ENCODE assay signal across 6 mouse cellular contexts in the genomic region with DNA sequence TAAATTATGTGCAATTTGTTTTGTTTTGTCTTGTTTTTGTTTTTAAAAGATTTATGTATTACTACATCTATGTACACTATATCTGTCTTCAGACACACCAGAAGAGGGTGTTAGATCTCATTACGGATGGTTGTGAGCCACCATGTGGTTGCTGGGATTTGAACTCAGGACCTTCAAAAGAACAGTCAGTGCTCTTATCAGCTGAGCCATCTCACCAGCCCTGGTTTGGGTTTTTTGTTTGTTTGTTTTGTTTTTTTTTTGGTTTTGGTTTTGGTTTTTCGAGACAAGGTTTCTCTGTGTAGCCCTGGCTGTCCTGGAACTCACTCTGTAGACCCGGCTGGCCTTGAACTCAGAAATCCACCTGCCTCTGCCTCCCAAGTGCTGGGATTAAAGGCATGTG. TPM values are rescaled to one million over a fixed set of nuclear protein-coding genes. Genes with fewer than 3 reads are reported as not detected.
A peak's percentile ranks its signal among the peaks of the same experiment; 100 is the strongest.
DNase-seq lines count a peak whose midpoint lies in the region; ATAC-seq and TF ChIP-seq lines count a peak whose summit lies in the region.
"Not testable (repeated sequence)": the region's sequence is repeated elsewhere in the genome, so short reads cannot be mapped to it uniquely, and the experiment has no call there.

No protein-coding gene starts in this region.

- DNase-seq in CD4-positive helper T cell, adult 2 months (ENCODE audit: low read depth, low spot score), result peak; percentile 52
- DNase-seq in MEL (ENCODE audit: low read depth, low spot score), result not testable (repeated sequence)

- H3K36me3 ChIP-seq in MEL (ENCODE audit: control insufficient read depth in 1 of 2, insufficient read depth in 2 of 2, low read length in 2 of 2); heart, embryonic 15.5 days; macrophage (ENCODE audit: inconsistent target): not testable (repeated sequence)

- H3K4me3 ChIP-seq in MEL (ENCODE audit: control insufficient read depth in 1 of 2, insufficient read depth in 1 of 2, low read depth in 2 of 2, low read length in 2 of 2); bone marrow macrophage, adult 2 months (ENCODE audit: insufficient read depth, low read length); heart, embryonic 15.5 days; macrophage (ENCODE audit: inconsistent target): not testable (repeated sequence)

- not testable (repeated sequence) for H3K27me3 ChIP-seq in MEL (ENCODE audit: control insufficient read depth in 1 of 2, insufficient read depth in 2 of 2, low read length in 2 of 2); heart, embryonic 15.5 days

- H3K9ac ChIP-seq in MEL (ENCODE audit: control insufficient read depth, low read depth, low read length, poor library complexity, severe bottlenecking); heart, embryonic 15.5 days: not testable (repeated sequence)

- not testable (repeated sequence) for TF ChIP-seq RAD21 in MEL (IDR thresholded peaks at IDR 0.05; ENCODE audit: low read depth, low read length)

- not testable (repeated sequence) for H3K9me3 ChIP-seq in MEL (replicated peaks; ENCODE audit: insufficient read depth, low read length); heart, embryonic 15.5 days (replicated peaks)

- not testable (repeated sequence) for TF ChIP-seq POLR2A in MEL (IDR thresholded peaks at IDR 0.05; ENCODE audit: control insufficient read depth in 1 of 2, insufficient read depth in 1 of 2, low read depth in 1 of 2, low read length in 2 of 2, poor library complexity in 1 of 2); bone marrow macrophage, adult 2 months (IDR thresholded peaks at IDR 0.05; ENCODE audit: borderline replicate concordance, low read depth, low read length)

- not testable (repeated sequence) for H3K4me2 ChIP-seq in heart, embryonic 15.5 days

- not testable (repeated sequence) for TF ChIP-seq CTCF in MEL (IDR thresholded peaks at IDR 0.05 in 2 of 3, conservative IDR thresholded peaks at IDR 0.05 in 1 of 3; ENCODE audit: control insufficient read depth in 1 of 3, insufficient read depth in 1 of 3, low read depth in 2 of 3, low read length in 3 of 3, poor library complexity in 1 of 3, severe bottlenecking in 1 of 3); bone marrow macrophage, adult 2 months (IDR thresholded peaks at IDR 0.05; ENCODE audit: low read depth, low read length)

- ATAC-seq in heart, embryonic 15.5 days (replicated peaks; ENCODE audit: insufficient number of reproducible peaks, insufficient read depth, low FRiP score, low read depth), result not testable (repeated sequence)
- ATAC-seq in inflammation-experienced regulatory T-cells, adult 6 months, result peak; percentile 3

- not testable (repeated sequence) for H3K4me1 ChIP-seq in MEL (ENCODE audit: control insufficient read depth in 1 of 2, insufficient read depth in 2 of 2, low read length in 2 of 2); heart, embryonic 15.5 days (replicated peaks)
- peaks cover 11% of the 10 kb centered on the region for H3K4me1 ChIP-seq in bone marrow macrophage, adult 2 months (ENCODE audit: control insufficient read depth, insufficient read depth, low read length)

- not testable (repeated sequence) for TF ChIP-seq EP300 in MEL (IDR thresholded peaks at IDR 0.05; ENCODE audit: low read depth in 1 of 2, low read length in 2 of 2)

- peak overlapping the region; percentile 44; the same call in 1 of the 2 replicates for H3K27ac ChIP-seq in MEL (ENCODE audit: control insufficient read depth, low read depth, low read length)
- H3K27ac ChIP-seq in bone marrow macrophage, adult 2 months (ENCODE audit: insufficient read depth, low read depth, low read length), result peak overlapping the region; percentile 95
- H3K27ac ChIP-seq in heart, embryonic 15.5 days, result peak overlapping the region; percentile 59; the same call in 1 of the 2 replicates
- peak overlapping the region; percentile 84 for H3K27ac ChIP-seq in macrophage

- WGBS in heart, embryonic 15.5 days, result 89% methylated on average over 3 of the region's 3 CpGs
- WGBS in macrophage (ENCODE audit: missing documents), result 94% methylated on average over 3 of the region's 3 CpGs

- not testable (repeated sequence) for H3K79me2 ChIP-seq in MEL (ENCODE audit: control insufficient read depth, insufficient read depth, low read length, poor library complexity); macrophage (ENCODE audit: inconsistent target)

RNA-seq across cellular contexts. Expression of a gene that starts 35.7 kb away (rescaled TPM):
- total RNA-seq in MEL (2012; rRNA removed), result 57.8 TPM in 2 replicates
- polyA plus RNA-seq in MEL (2012; ENCODE audit: insufficient read depth in 1 of 2, insufficient read length in 2 of 2, low read depth in 1 of 2, low replicate concordance in 2 of 2, missing spikeins in 1 of 2), result 10 to 100 TPM in 1 of 2 experiments, not detected in 1; 70.6 TPM
- 222 and 227 TPM in 2 replicates for polyA plus RNA-seq in bone marrow macrophage, adult 2 months (2012; ENCODE audit: insufficient read depth, insufficient read length, missing spikeins)
- 120 and 130 TPM in 2 replicates for polyA plus RNA-seq in heart, embryonic 15.5 days (2015; fragmentation: Nextera tagmentation; extraction: Ambion mirVana)
- 100 to 1,000 TPM; 181 to 248 (median 245) TPM for polyA plus RNA-seq in inflammation-experienced regulatory T-cells, adult 6 months (2017; shearing (Covaris generic))
- 100 to 1,000 TPM in 25 of 26 experiments, 10 to 100 TPM in 1; 75.8 to 320 (median 144) TPM for total RNA-seq in macrophage (2018; cell fraction: chromatin; rRNA removed)
- total RNA-seq in macrophage (2018; cell fraction: cytosol; rRNA removed), result 100 to 1,000 TPM; 399 to 624 (median 517) TPM
- total RNA-seq in macrophage (2018; cell fraction: nucleus; rRNA removed), result 100 to 1,000 TPM; 178 to 546 (median 438) TPM
- polyA plus RNA-seq in macrophage (2018), result 272 to 584 TPM (median 564 TPM) in 3 replicates

Comparison
In these comparisons a context has a peak if more than half of its experiments do, and no peak if none do; other contexts are left out.
1. H3K27ac ChIP-seq: peak in every context shown above with its lines; median percentile 95 in bone marrow macrophage, adult 2 months; 84 in macrophage; 59 in heart, embryonic 15.5 days; 44 in MEL.